Mouse (Mus musculus) intestine, embryonic 15.5 days (tissue): ENCODE data around the gene Gtf3c1. TPM values are rescaled to one million over a fixed set of nuclear protein-coding genes. Genes with fewer than 3 reads are reported as not detected.

Experiments
- ATAC-seq: fragments of 200-750 bp; cut with Nextera tagmentation; 2 replicates; pipeline ENCODE4 v1.8.0; 2017; ENCODE audit warnings: moderate TSS enrichment, moderate library complexity
- H3K27ac ChIP-seq: fragments of 300-500 bp; sonication (generic); 2 replicates; pipeline ENCODE4 v1.5.1; 2015; ENCODE audit warnings: mild to moderate bottlenecking, inconsistent platforms
- H3K27me3 ChIP-seq: fragments of 300-500 bp; sonication (generic); replicated peaks from 2 replicates; pipeline ENCODE4 v1.6.1; 2015; ENCODE audit warnings: inconsistent platforms
- H3K36me3 ChIP-seq: fragments of 300-500 bp; sonication (generic); 2 replicates; pipeline ENCODE4 v1.6.1; 2015; ENCODE audit warnings: inconsistent platforms
- H3K4me1 ChIP-seq: fragments of 300-500 bp; sonication (generic); replicated peaks from 2 replicates; pipeline ENCODE4 v1.6.1; 2015; ENCODE audit warnings: inconsistent platforms
- H3K4me2 ChIP-seq: fragments of 300-500 bp; sonication (generic); replicated peaks from 2 replicates; pipeline ENCODE4 v1.6.1; 2015; ENCODE audit warnings: mild to moderate bottlenecking, inconsistent platforms
- H3K4me3 ChIP-seq: fragments of 300-500 bp; sonication (generic); replicated peaks from 2 replicates; pipeline ENCODE4 v1.5.1; 2015; ENCODE audit warnings: inconsistent platforms
- H3K9ac ChIP-seq: fragments of 300-500 bp; sonication (generic); 2 replicates; pipeline ENCODE4 v1.6.1; 2015; ENCODE audit warnings: inconsistent platforms
- H3K9me3 ChIP-seq: fragments of 300-500 bp; sonication (generic); 2 replicates; pipeline ENCODE4 v1.6.1; 2016; ENCODE audit warnings: inconsistent platforms
- WGBS: fragments of 180-500 bp; shearing (Covaris S2); methylation state at CpG from one replicate; pipeline ENCODE4 v1.1.7; 2015; 5-methylcytosine and 5-hydroxymethylcytosine counted together
- polyA plus RNA-seq: library from polyadenylated mRNA; unstranded; fragments of >200 nt; fragmentation: Nextera tagmentation; extraction: Ambion mirVana; gene quantifications from 2 replicates; pipeline ENCODE4 v1.2.1, GENCODE M21; 2015

Gtf3c1 gene
- polyA plus RNA-seq, 1 experiment from 2014 or later, result 19.3 TPM

- H3K4me3 ChIP-seq, result no peak overlapping the region
- H3K4me2 ChIP-seq, result no peak overlapping the region
- no peak overlapping the region for H3K9ac ChIP-seq
- no peaks in the 10 kb centered on the region for H3K4me1 ChIP-seq
- no peaks in the 10 kb centered on the region for H3K27me3 ChIP-seq
- H3K36me3 ChIP-seq, result no peaks in the 10 kb centered on the region
- ATAC-seq, result no peak
- H3K9me3 ChIP-seq, result no peaks in the 10 kb centered on the region
- H3K27ac ChIP-seq, result no peak overlapping the region
- 86% methylated on average over 11 of the region's 11 CpGs for WGBS
These were observed 109.8 kb downstream of the Gtf3c1 start for GRCm38 (mm10) chr7:125597516-125598347.

- H3K27me3 ChIP-seq, result no peaks in the 10 kb centered on the region
- no peaks in the 10 kb centered on the region for H3K36me3 ChIP-seq
- H3K4me2 ChIP-seq, result no peak overlapping the region
- no peaks in the 10 kb centered on the region for H3K9me3 ChIP-seq
- ATAC-seq, result no peak
- WGBS, result 84% methylated on average over 9 of the region's 9 CpGs
- no peak overlapping the region for H3K4me3 ChIP-seq
- no peaks in the 10 kb centered on the region for H3K4me1 ChIP-seq
- no peak overlapping the region for H3K9ac ChIP-seq
- no peak overlapping the region for H3K27ac ChIP-seq
These were observed 110.5 kb downstream of the Gtf3c1 start for GRCm38 (mm10) chr7:125597083-125597482.

- no peak overlapping the region for H3K9ac ChIP-seq
- no peak overlapping the region for H3K4me2 ChIP-seq
- no peak for ATAC-seq
- H3K27me3 ChIP-seq, result no peaks in the 10 kb centered on the region
- no peaks in the 10 kb centered on the region for H3K9me3 ChIP-seq
- 58% methylated on average over 3 of the region's 3 CpGs for WGBS
- no peak overlapping the region for H3K4me3 ChIP-seq
- no peaks in the 10 kb centered on the region for H3K4me1 ChIP-seq
- no peaks in the 10 kb centered on the region for H3K36me3 ChIP-seq
- no peak overlapping the region for H3K27ac ChIP-seq
These were observed 111.2 kb downstream of the Gtf3c1 start for GRCm38 (mm10) chr7:125596406-125596805.

- no peaks in the 10 kb centered on the region for H3K4me1 ChIP-seq
- 79% methylated on average over 4 of the region's 4 CpGs for WGBS
- H3K9me3 ChIP-seq, result no peaks in the 10 kb centered on the region
- H3K27me3 ChIP-seq, result no peaks in the 10 kb centered on the region
- H3K4me2 ChIP-seq, result no peak overlapping the region
- ATAC-seq, result no peak
- H3K4me3 ChIP-seq, result no peak overlapping the region
- no peak overlapping the region for H3K27ac ChIP-seq
- no peaks in the 10 kb centered on the region for H3K36me3 ChIP-seq
- H3K9ac ChIP-seq, result no peak overlapping the region
These were observed 113.7 kb downstream of the Gtf3c1 start for GRCm38 (mm10) chr7:125593831-125594230.

Other genes starting within 250 kb of the Gtf3c1 start
- gene Nsmce1, start 216.2 kb downstream of the Gtf3c1 start, polyA plus RNA-seq, result 120 TPM in 2 replicates
- gene Il4ra, start 155.7 kb downstream of the Gtf3c1 start, polyA plus RNA-seq, result 10.4 and 11.8 TPM in 2 replicates
- 0.32 and 0.52 TPM in 2 replicates for gene Il21r, start 104.4 kb downstream of the Gtf3c1 start, polyA plus RNA-seq
- 5.5 and 6.9 TPM in 2 replicates for gene D430042O09Rik, start 108 bp upstream of the Gtf3c1 start, polyA plus RNA-seq